Mouse (Mus musculus): Measurements from ENCODE around the gene Ubr2. TPM values are rescaled to one million over a fixed set of nuclear protein-coding genes. Genes with fewer than 3 reads are reported as not detected.
A peak's percentile ranks its signal among the peaks of the same experiment; 100 is the strongest.

The Ubr2 gene
- total RNA-seq (2012; rRNA removed) = 30.8 and 33.6 TPM in 2 replicates

DNA sequence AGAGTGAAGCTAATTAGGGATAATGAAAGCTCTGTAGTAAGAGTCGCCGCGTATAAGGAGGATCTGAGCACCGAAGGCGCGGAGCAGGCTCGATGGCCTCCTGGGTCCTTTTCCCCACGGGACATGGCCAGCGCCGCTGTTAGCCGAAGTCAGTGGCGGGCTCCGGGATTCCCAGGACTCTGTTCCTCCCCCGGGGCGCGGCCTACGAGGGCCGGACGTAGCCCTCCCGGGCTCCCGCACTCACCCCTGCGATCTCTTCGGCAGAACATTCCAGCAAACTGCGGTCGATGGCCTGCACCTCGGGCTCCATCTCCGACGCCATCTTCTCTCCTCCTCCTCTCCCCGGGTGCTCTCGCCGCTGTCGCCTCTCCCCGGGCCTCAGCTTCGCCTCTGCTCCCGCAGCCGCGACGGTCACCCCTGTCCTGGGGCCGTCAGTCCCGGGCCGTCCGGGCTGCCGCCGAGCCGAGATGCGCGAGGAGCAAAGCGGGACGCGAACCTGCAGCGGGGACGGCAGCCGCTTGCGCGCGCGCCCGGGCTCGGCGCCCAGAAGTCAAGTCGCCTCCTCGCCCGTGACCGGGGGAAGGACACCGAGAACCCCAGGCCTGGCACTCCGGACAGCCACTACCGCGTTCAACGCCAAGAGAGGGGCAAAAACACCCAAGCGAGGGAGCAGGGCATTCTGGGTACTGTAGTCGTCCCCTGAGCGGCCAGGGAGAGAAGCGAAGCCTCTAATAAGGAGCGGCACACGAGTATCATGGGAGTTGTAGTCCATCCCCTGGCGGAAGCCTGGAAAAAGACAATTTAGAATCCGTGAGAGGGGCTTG is at the start of gene Ubr2:
TSS of gene Ubr2 (minus strand) at position 659 of the 824 bp plus-strand sequence.
- H3K4me3 ChIP-seq (ENCODE audit: insufficient read depth in 1 of 2, low read depth in 1 of 2, low read length in 2 of 2, poor library complexity in 1 of 2, severe bottlenecking in 1 of 2) = peak within 1 kb of the TSS; percentile 91 to 95
- no peaks in the 10 kb centered on the region; the same call in 1 of the 2 replicates for H3K36me3 ChIP-seq (ENCODE audit: control insufficient read depth, insufficient read depth, low read length, poor library complexity, severe bottlenecking)
- in situ Hi-C loops (cut with MboI; ENCODE audit: low sequenced_read_pairs in 2 of 2, unreplicated experiment in 2 of 2) = no loop called here
- H3K27ac ChIP-seq (ENCODE audit: insufficient read depth, low read depth, low read length, poor library complexity, severe bottlenecking) = peak within 1 kb of the TSS; percentile 54; the same call in 1 of the 2 replicates
- no peak for TF ChIP-seq ZC3H11A (IDR thresholded peaks at IDR 0.05; ENCODE audit: borderline replicate concordance, low read depth, low read length)
- TF ChIP-seq HCFC1 (IDR thresholded peaks at IDR 0.05; ENCODE audit: borderline replicate concordance, insufficient read depth, low read length) = peak; percentile 97
- no peak for TF ChIP-seq MAFK (IDR thresholded peaks at IDR 0.05; ENCODE audit: insufficient read depth, low read depth, low read length)
- 0 out of 2 replicates have a peak, but pooled peaks have one; percentile 15 for TF ChIP-seq CHD2 (IDR thresholded peaks at IDR 0.05; ENCODE audit: low read depth, low read length)
- TF ChIP-seq ZNF384 (IDR thresholded peaks at IDR 0.05; ENCODE audit: low read depth, low read length) = no peak
- H3K9ac ChIP-seq (ENCODE audit: insufficient read depth, low read depth, low read length, poor library complexity, severe bottlenecking) = peak within 1 kb of the TSS; percentile 90
- H3K9me3 ChIP-seq (ENCODE audit: control insufficient read depth, insufficient read depth, low read depth, low read length) = no peaks in the 10 kb centered on the region
- DNase-seq (ENCODE audit: low read depth, low spot score) = peak; percentile 89
- H3K4me1 ChIP-seq (ENCODE audit: control insufficient read depth in 2 of 2, insufficient read depth in 2 of 2, low read length in 2 of 2, poor library complexity in 1 of 2) = peaks cover 2% of the 10 kb centered on the region in 2 experiments; a peak in 1 of 4 replicates

DNA sequence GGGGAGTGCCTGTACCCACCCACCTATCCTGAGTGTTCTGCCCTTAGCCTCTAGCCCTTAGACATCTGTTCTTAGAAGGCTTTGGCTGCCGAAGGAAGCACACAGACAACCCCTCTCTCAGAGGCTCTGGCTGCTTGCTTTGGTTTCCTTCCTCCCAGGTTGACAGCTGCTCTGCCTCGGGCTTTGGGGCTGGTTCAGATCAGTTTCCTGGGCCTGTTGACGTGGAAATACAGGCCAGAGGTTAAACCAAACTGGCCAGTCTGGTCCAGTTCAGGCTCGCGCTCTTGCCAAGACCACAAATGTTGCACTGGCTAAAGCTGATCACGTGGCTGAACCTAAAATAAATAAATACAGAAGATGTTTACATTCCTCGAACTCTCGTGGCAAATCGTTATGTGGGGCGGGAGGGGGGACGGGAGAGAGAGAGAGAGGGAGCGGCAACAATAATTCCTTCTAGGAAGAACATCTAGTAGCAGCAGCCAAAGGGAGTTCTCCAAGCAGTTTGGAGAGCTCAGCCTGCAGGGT is 49.5 kb upstream of the Ubr2 start:
- H3K9me3 ChIP-seq (ENCODE audit: control insufficient read depth, insufficient read depth, low read depth, low read length) = no peaks in the 10 kb centered on the region
- DNase-seq (ENCODE audit: low read depth, low spot score) = no peak
- TF ChIP-seq ZC3H11A (IDR thresholded peaks at IDR 0.05; ENCODE audit: borderline replicate concordance, low read depth, low read length) = no peak
- TF ChIP-seq MAFK (IDR thresholded peaks at IDR 0.05; ENCODE audit: insufficient read depth, low read depth, low read length) = no peak
- TF ChIP-seq ZNF384 (IDR thresholded peaks at IDR 0.05; ENCODE audit: low read depth, low read length) = no peak
- no peak for TF ChIP-seq HCFC1 (IDR thresholded peaks at IDR 0.05; ENCODE audit: borderline replicate concordance, insufficient read depth, low read length)
- TF ChIP-seq CHD2 (IDR thresholded peaks at IDR 0.05; ENCODE audit: low read depth, low read length) = no peak
- H3K9ac ChIP-seq (ENCODE audit: insufficient read depth, low read depth, low read length, poor library complexity, severe bottlenecking) = no peak overlapping the region
- H3K4me1 ChIP-seq (ENCODE audit: control insufficient read depth in 2 of 2, insufficient read depth in 2 of 2, low read length in 2 of 2, poor library complexity in 1 of 2) = no peaks in the 10 kb centered on the region
- in situ Hi-C loops (cut with MboI; ENCODE audit: low sequenced_read_pairs in 2 of 2, unreplicated experiment in 2 of 2) = no loop called here
- H3K36me3 ChIP-seq (ENCODE audit: control insufficient read depth, insufficient read depth, low read length, poor library complexity, severe bottlenecking) = no peaks in the 10 kb centered on the region
- H3K4me3 ChIP-seq (ENCODE audit: insufficient read depth in 1 of 2, low read depth in 1 of 2, low read length in 2 of 2, poor library complexity in 1 of 2, severe bottlenecking in 1 of 2) = no peak overlapping the region
- no peak overlapping the region for H3K27ac ChIP-seq (ENCODE audit: insufficient read depth, low read depth, low read length, poor library complexity, severe bottlenecking)

DNA sequence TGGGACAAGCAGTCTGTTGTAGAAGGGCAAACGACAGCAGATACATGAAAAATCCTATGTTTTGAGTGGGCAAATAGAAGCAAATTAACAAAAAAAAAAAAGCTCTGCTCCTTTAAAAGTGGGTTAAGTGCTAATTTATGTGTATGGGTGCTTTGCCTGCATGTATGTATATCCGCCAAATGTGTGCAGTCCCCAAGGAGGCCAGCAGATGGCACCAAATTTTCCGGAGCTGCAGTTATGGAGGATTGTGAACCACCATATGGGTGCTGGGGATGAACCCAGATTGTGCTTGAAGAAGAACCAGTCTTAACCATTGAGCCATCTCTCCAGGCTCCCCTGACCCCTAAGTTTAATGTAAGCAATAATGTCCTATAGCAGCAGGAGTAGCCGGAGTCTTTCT is 47.6 kb upstream of the Ubr2 start:
- TF ChIP-seq MAFK (IDR thresholded peaks at IDR 0.05; ENCODE audit: insufficient read depth, low read depth, low read length) (no peak), ZC3H11A (IDR thresholded peaks at IDR 0.05; ENCODE audit: borderline replicate concordance, low read depth, low read length) (no peak), CHD2 (IDR thresholded peaks at IDR 0.05; ENCODE audit: low read depth, low read length) (no peak), HCFC1 (IDR thresholded peaks at IDR 0.05; ENCODE audit: borderline replicate concordance, insufficient read depth, low read length) (no peak), ZNF384 (IDR thresholded peaks at IDR 0.05; ENCODE audit: low read depth, low read length) (no peak)
- no peak overlapping the region for H3K9ac ChIP-seq (ENCODE audit: insufficient read depth, low read depth, low read length, poor library complexity, severe bottlenecking)
- peak; percentile 47 for DNase-seq (ENCODE audit: low read depth, low spot score)
- H3K9me3 ChIP-seq (ENCODE audit: control insufficient read depth, insufficient read depth, low read depth, low read length) = no peaks in the 10 kb centered on the region
- H3K27ac ChIP-seq (ENCODE audit: insufficient read depth, low read depth, low read length, poor library complexity, severe bottlenecking) = no peak overlapping the region
- in situ Hi-C loops (cut with MboI; ENCODE audit: low sequenced_read_pairs in 2 of 2, unreplicated experiment in 2 of 2) = no loop called here
- no peaks in the 10 kb centered on the region for H3K36me3 ChIP-seq (ENCODE audit: control insufficient read depth, insufficient read depth, low read length, poor library complexity, severe bottlenecking)
- H3K4me1 ChIP-seq (ENCODE audit: control insufficient read depth in 2 of 2, insufficient read depth in 2 of 2, low read length in 2 of 2, poor library complexity in 1 of 2) = peaks cover 0 to 2% of the 10 kb centered on the region in 2 experiments; a peak in 1 of 4 replicates
- H3K4me3 ChIP-seq (ENCODE audit: insufficient read depth in 1 of 2, low read depth in 1 of 2, low read length in 2 of 2, poor library complexity in 1 of 2, severe bottlenecking in 1 of 2) = no peak overlapping the region

DNA sequence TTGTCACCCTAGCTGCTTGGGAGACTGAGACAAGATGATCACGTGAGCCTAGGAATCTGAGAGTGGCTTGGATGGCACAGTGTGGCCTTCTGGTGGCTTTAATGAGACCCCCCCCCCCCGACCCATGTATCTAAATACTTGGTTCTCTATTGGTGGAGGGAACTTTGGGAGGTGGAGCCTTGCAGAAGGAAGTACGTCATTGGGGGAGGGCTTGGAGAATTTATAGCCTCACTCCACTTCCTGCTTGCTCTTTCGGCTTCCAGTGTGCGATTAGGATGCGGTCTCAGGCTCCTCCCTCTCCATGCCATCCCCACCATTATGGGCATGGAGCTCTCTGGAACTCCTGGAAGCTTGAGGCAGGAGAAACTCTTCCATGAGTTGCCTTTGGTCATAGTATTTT is 46.1 kb upstream of the Ubr2 start:
- H3K4me1 ChIP-seq (ENCODE audit: control insufficient read depth in 2 of 2, insufficient read depth in 2 of 2, low read length in 2 of 2, poor library complexity in 1 of 2) = peaks cover 0 to 2% of the 10 kb centered on the region in 2 experiments; a peak in 1 of 4 replicates
- in situ Hi-C loops (cut with MboI; ENCODE audit: low sequenced_read_pairs in 2 of 2, unreplicated experiment in 2 of 2) = no loop called here

More for the DNA sequence above, 46.1 kb upstream of the Ubr2 start:
- Histone ChIP-seq H3K9me3 (ENCODE audit: control insufficient read depth, insufficient read depth, low read depth, low read length) (no peaks in the 10 kb centered on the region), H3K9ac (ENCODE audit: insufficient read depth, low read depth, low read length, poor library complexity, severe bottlenecking) (no peak overlapping the region), H3K36me3 (ENCODE audit: control insufficient read depth, insufficient read depth, low read length, poor library complexity, severe bottlenecking) (no peaks in the 10 kb centered on the region), H3K27ac (ENCODE audit: insufficient read depth, low read depth, low read length, poor library complexity, severe bottlenecking) (no peak overlapping the region), H3K4me3 (ENCODE audit: insufficient read depth in 1 of 2, low read depth in 1 of 2, low read length in 2 of 2, poor library complexity in 1 of 2, severe bottlenecking in 1 of 2) (no peak overlapping the region)
- DNase-seq (ENCODE audit: low read depth, low spot score) = no peak
- no peak for TF ChIP-seq ZC3H11A (IDR thresholded peaks at IDR 0.05; ENCODE audit: borderline replicate concordance, low read depth, low read length)
- no peak for TF ChIP-seq MAFK (IDR thresholded peaks at IDR 0.05; ENCODE audit: insufficient read depth, low read depth, low read length)
- no peak for TF ChIP-seq CHD2 (IDR thresholded peaks at IDR 0.05; ENCODE audit: low read depth, low read length)
- TF ChIP-seq HCFC1 (IDR thresholded peaks at IDR 0.05; ENCODE audit: borderline replicate concordance, insufficient read depth, low read length) = no peak
- no peak for TF ChIP-seq ZNF384 (IDR thresholded peaks at IDR 0.05; ENCODE audit: low read depth, low read length)

Measured in ES-E14 (cell line).